Mouse (Mus musculus) testis, adult 2 months (tissue): ENCODE results near the gene Disc1. TPM values are rescaled to one million over a fixed set of nuclear protein-coding genes. Genes with fewer than 3 reads are reported as not detected.

Experiments
- H3K27ac ChIP-seq: fragments of 200-500 bp; 2 replicates; pipeline ENCODE4 v1.5.1; 2012; ENCODE audit warnings: low read depth, low read length; ENCODE audit not compliant: control insufficient read depth, insufficient read depth
- H3K27me3 ChIP-seq: fragments of 200-500 bp; 2 replicates; pipeline ENCODE4 v1.6.1; 2012; ENCODE audit warnings: mild to moderate bottlenecking, low read length, moderate library complexity; ENCODE audit not compliant: control insufficient read depth, insufficient read depth
- H3K36me3 ChIP-seq: fragments of 200-500 bp; 2 replicates; pipeline ENCODE4 v1.6.1; 2012; ENCODE audit warnings: mild to moderate bottlenecking, low read length; ENCODE audit not compliant: control insufficient read depth, insufficient read depth
- H3K4me1 ChIP-seq: fragments of 200-500 bp; 2 replicates; pipeline ENCODE4 v1.6.1; 2012; ENCODE audit warnings: low read length; ENCODE audit not compliant: control insufficient read depth, insufficient read depth
- H3K4me3 ChIP-seq: fragments of 200-500 bp; 2 replicates; pipeline ENCODE4 v1.5.1; 2012; ENCODE audit warnings: low read depth, mild to moderate bottlenecking, low read length, moderate library complexity, mixed read lengths; ENCODE audit not compliant: control insufficient read depth
- CTCF ChIP-seq: fragments of 200-500 bp; IDR thresholded peaks from 2 replicates; pipeline ENCODE4 v1.5.1; 2012; ENCODE audit warnings: low read depth, mild to moderate bottlenecking, inconsistent platforms, low read length, moderate library complexity; ENCODE audit not compliant: control insufficient read depth, insufficient read depth, insufficient replicate concordance
- POLR2A ChIP-seq: fragments of 200-500 bp; IDR thresholded peaks from 2 replicates; pipeline ENCODE4 v1.6.1; 2012; ENCODE audit warnings: low read depth, mild to moderate bottlenecking, inconsistent platforms, low read length, moderate library complexity; ENCODE audit not compliant: control insufficient read depth
- polyA plus RNA-seq: library from polyadenylated mRNA; depleted of rRNA; stranded (reverse); fragments of >200 nt; gene quantifications from 2 replicates; pipeline ENCODE4 v1.2.3, GENCODE M21; 2012

Disc1 gene
- polyA plus RNA-seq, 1 experiment: 0.21 TPM

DNA sequence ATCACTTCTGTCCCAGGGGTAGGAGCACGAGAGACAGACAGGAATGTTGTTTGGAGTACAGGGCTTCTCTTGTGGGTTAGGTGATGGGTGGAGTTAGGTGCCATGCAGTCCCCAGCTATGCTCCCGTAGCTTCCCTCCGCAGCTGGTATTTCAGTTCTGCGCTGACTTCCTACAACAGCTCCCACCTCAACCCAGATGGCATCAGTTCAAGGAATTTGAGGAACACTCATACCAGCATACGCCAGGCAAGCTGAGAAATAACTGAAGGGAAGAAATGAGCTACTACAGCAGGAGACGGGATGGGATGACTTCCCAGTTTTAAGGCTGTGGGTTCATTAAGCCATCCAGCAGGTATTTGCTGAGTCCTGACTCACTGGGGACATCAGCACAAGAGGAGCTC, 76.8 kb downstream of the Disc1 start:
- H3K4me3 ChIP-seq: no peak overlapping the region
- TF ChIP-seq CTCF (no peak), POLR2A (no peak)
- peaks cover 2% of the 10 kb centered on the region; the same call in 1 of the 2 replicates for H3K4me1 ChIP-seq
- H3K27ac ChIP-seq: no peak overlapping the region
- H3K36me3 ChIP-seq: no peaks in the 10 kb centered on the region
- H3K27me3 ChIP-seq: no peaks in the 10 kb centered on the region

DNA sequence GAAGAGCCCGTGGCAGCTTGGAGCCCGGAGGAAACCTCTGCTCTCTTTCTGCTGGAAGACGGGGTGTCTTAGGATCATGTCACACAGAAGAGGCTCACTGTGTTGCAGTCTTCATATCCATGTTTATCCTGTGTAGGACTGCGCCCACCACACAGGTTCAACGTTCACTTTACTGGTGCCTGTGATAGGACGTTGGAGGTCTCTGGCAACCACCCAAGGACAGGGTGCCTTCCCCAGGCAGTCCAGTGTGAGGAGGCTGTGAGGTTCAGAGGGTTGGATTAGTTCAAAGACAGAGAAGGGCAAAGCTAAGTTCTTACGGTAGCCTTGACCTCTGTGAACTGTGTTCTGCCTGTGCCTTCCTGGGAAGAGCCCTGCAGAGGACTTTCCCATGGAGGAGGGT, 77.3 kb downstream of the Disc1 start:
- no peak for TF ChIP-seq CTCF
- no peak for TF ChIP-seq POLR2A
- no peaks in the 10 kb centered on the region for H3K36me3 ChIP-seq
- no peak overlapping the region for H3K4me3 ChIP-seq
- no peak overlapping the region for H3K27ac ChIP-seq
- H3K4me1 ChIP-seq: peaks cover 2% of the 10 kb centered on the region; the same call in 1 of the 2 replicates
- H3K27me3 ChIP-seq: no peaks in the 10 kb centered on the region

DNA sequence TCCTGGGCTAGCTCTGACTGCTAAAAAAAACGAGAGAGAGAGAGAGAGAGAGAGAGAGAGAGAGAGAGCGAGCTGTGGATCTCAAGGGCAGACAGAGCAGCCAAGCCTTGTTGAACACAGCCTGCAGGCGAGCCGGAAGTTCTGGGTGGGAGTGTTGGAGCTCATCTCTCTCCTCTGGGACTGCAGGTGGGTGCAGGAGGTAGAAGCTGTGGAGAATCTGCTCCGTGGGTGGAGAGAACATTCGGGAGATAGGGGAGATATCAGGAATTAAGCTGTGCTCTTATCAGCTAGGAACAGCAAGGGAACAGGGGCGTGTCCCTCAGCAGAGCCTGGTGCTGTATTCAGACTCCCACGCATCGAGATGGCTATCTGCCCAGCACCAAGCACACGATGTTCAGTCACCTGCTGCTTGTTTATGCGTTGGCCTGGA, 79.7 kb downstream of the Disc1 start:
- TF ChIP-seq CTCF: no peak
- TF ChIP-seq POLR2A: no peak
- H3K27me3 ChIP-seq: no peaks in the 10 kb centered on the region
- no peaks in the 10 kb centered on the region for H3K36me3 ChIP-seq
- peaks cover 2% of the 10 kb centered on the region; the same call in 1 of the 2 replicates for H3K4me1 ChIP-seq
- H3K4me3 ChIP-seq: no peak overlapping the region
- H3K27ac ChIP-seq: no peak overlapping the region

DNA sequence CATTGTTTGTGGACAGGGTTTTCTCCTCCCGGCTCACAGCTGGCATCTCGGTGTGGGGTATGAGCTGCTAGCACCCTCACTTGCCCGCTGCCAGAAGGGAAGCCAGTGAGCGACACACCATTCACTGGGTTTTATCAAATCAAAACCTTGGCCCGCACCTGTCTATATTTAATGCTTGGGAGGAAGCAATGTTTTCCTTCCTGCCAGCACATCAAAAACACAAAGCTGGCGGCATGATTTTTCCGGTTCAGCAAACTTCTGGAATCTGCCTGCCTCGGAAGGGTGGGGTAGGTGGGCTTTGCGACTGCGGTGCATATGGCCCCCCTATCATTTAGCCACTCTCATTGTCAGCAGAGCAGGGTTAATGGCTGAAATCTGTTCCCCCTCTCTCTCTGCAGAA, 80.9 kb downstream of the Disc1 start:
- Histone ChIP-seq H3K27ac (no peak overlapping the region), H3K27me3 (no peaks in the 10 kb centered on the region), H3K4me1 (peaks cover 2% of the 10 kb centered on the region; the same call in 1 of the 2 replicates), H3K36me3 (no peaks in the 10 kb centered on the region), H3K4me3 (no peak overlapping the region)
- no peak for TF ChIP-seq POLR2A
- no peak for TF ChIP-seq CTCF

DNA sequence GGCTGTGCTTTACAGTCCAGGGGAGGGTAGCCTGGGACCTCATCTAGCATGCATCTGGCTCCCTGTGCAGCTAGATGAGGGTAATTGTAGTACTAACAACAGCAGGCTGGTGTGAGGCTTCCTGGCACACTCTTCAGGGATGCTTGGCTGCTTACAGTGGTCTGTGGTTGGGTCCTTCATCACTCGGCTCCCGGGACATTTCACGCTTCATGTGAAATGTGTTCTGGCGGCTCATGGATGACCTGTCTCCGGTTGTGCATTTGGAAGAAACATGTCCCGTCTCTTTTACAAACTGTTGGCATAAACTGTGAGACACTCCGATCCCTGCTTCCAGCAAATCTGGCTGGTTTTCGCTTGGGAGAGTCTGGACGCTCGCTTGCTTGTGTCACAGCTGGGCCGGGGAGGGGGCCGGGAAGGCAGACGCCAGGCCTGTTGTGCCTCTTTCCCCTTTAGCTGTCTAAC, 85.7 kb downstream of the Disc1 start:
- Histone ChIP-seq H3K4me3 (no peak overlapping the region), H3K4me1 (peaks cover 4% of the 10 kb centered on the region), H3K27me3 (no peaks in the 10 kb centered on the region), H3K27ac (no peak overlapping the region), H3K36me3 (no peaks in the 10 kb centered on the region)
- TF ChIP-seq CTCF: no peak
- no peak for TF ChIP-seq POLR2A

DNA sequence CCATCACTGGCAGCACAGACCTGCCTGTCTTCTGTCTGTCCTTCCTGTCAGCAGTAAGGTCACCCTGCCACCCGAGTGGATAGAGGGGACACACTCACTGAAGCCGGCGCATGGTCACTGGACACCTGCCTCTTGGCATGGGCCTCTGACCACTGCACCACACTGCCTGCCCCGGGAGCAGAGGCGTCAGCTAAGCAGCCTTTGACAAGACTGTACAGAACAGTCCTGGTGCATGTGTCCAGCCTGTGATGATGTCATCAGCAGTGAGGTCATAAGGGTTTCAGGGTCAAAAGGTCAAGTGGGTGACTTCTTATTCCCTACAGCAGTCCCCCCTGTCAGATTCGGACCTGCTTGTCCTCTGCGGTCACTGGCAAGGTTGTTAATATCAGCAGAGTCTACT, 87.0 kb downstream of the Disc1 start:
- Histone ChIP-seq H3K4me3 (no peak overlapping the region), H3K4me1 (peaks cover 4% of the 10 kb centered on the region), H3K27me3 (no peaks in the 10 kb centered on the region), H3K36me3 (no peaks in the 10 kb centered on the region), H3K27ac (no peak overlapping the region)
- TF ChIP-seq POLR2A (no peak), CTCF (no peak)

DNA sequence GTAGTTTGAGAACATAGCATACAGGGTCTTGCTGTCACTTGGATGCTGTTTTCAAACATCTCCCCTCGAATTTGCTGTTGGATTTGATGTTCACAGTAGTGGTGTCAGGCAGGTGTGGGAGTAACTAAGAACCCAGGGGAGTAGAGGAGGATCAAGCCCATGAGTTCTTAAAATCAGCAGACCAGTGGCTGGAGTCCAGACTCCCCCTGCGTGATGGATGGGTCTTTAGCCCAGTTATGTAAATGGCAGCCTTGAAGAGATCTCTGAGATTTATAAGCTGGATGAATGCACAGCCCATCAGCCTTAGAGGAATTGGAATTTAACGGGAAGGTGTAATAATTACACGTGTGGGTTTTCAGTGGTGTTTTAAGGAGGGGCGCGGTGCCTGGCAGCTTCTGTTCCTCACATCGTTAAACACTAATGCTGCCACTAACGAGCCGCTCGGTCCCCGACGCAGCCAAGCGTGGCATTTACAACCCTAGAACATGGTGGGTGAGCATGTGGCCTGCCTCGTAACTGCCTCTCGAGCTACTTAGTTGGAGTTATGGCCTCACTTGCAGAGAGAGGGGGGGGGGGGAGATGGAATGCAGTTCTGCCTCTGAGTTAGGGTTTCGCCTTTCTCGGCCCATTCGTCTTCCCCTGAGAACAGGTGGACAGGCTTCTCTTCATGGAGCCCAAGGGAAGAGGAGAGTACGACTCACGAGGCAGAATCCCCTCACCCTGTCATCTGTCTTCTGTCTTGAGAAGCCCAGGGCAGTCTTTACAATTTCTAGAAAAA, 103.1 kb downstream of the Disc1 start:
- Histone ChIP-seq H3K4me1 (no peaks in the 10 kb centered on the region), H3K4me3 (no peak overlapping the region), H3K27ac (no peak overlapping the region), H3K27me3 (no peaks in the 10 kb centered on the region), H3K36me3 (no peaks in the 10 kb centered on the region)
- TF ChIP-seq POLR2A (no peak), CTCF (no peak)
